Mouse (Mus musculus): ENCODE measurements around the gene Galnt2. TPM values are rescaled to one million over a fixed set of nuclear protein-coding genes. Genes with fewer than 3 reads are reported as not detected.

Galnt2 gene
- polyA plus RNA-seq, 1 experiment from 2014 or later: 93.8 TPM

GRCm38 (mm10) chr8:124286461-124287124 lies 55.4 kb downstream of the Galnt2 start:
- no peaks in the 10 kb centered on the region for H3K27me3 ChIP-seq (replicated peaks)
- no peaks in the 10 kb centered on the region for H3K36me3 ChIP-seq
- no peak overlapping the region for H3K4me3 ChIP-seq
- no peaks in the 10 kb centered on the region for H3K9me3 ChIP-seq
- peak overlapping the region; percentile 67 for H3K27ac ChIP-seq
- no peak overlapping the region for H3K4me2 ChIP-seq (replicated peaks)
- no peak overlapping the region for H3K9ac ChIP-seq
- WGBS: 51% methylated on average over 4 of the region's 4 CpGs
- H3K4me1 ChIP-seq: peaks cover 57% of the 10 kb centered on the region
- peak; percentile 29; the same call in 1 of the 2 replicates for ATAC-seq (ENCODE audit: low FRiP score, low read depth)

- Histone ChIP-seq H3K9ac (no peak overlapping the region), H3K27ac (no peak overlapping the region), H3K4me2 (replicated peaks) (no peak overlapping the region), H3K4me3 (no peak overlapping the region), H3K27me3 (replicated peaks) (no peaks in the 10 kb centered on the region), H3K9me3 (no peaks in the 10 kb centered on the region), H3K4me1 (peaks cover 48% of the 10 kb centered on the region), H3K36me3 (no peaks in the 10 kb centered on the region)
- no peak for ATAC-seq (ENCODE audit: low FRiP score, low read depth)
- 80% methylated on average over 4 of the region's 4 CpGs for WGBS
Measured at GRCm38 (mm10) chr8:124288215-124288864, 57.1 kb downstream of the Galnt2 start.

- no peaks in the 10 kb centered on the region for H3K9me3 ChIP-seq
- no peak overlapping the region for H3K9ac ChIP-seq
- WGBS: 85% methylated on average over 5 of the region's 5 CpGs
- H3K27me3 ChIP-seq (replicated peaks): no peaks in the 10 kb centered on the region
- no peak for ATAC-seq (ENCODE audit: low FRiP score, low read depth)
- H3K4me2 ChIP-seq (replicated peaks): no peak overlapping the region
- peaks cover 49% of the 10 kb centered on the region for H3K4me1 ChIP-seq
- no peak overlapping the region for H3K27ac ChIP-seq
- H3K36me3 ChIP-seq: no peaks in the 10 kb centered on the region
- no peak overlapping the region for H3K4me3 ChIP-seq
Measured at GRCm38 (mm10) chr8:124289481-124290050, 58.4 kb downstream of the Galnt2 start.

GRCm38 (mm10) chr8:124290911-124291691 lies 59.9 kb downstream of the Galnt2 start:
- 95% methylated on average over 9 of the region's 9 CpGs for WGBS
- Histone ChIP-seq H3K4me2 (replicated peaks) (no peak overlapping the region), H3K27me3 (replicated peaks) (no peaks in the 10 kb centered on the region), H3K36me3 (no peaks in the 10 kb centered on the region), H3K9me3 (no peaks in the 10 kb centered on the region), H3K4me3 (no peak overlapping the region), H3K4me1 (peaks cover 40% of the 10 kb centered on the region), H3K9ac (no peak overlapping the region), H3K27ac (no peak overlapping the region)
- no peak for ATAC-seq (ENCODE audit: low FRiP score, low read depth)

GRCm38 (mm10) chr8:124291693-124292092 lies 60.5 kb downstream of the Galnt2 start:
- Histone ChIP-seq H3K9ac (no peak overlapping the region), H3K4me1 (peaks cover 34% of the 10 kb centered on the region), H3K27me3 (replicated peaks) (no peaks in the 10 kb centered on the region), H3K9me3 (no peaks in the 10 kb centered on the region), H3K4me3 (no peak overlapping the region), H3K27ac (no peak overlapping the region), H3K36me3 (no peaks in the 10 kb centered on the region), H3K4me2 (replicated peaks) (no peak overlapping the region)
- WGBS: 91% methylated on average over 5 of the region's 5 CpGs
- no peak for ATAC-seq (ENCODE audit: low FRiP score, low read depth)

GRCm38 (mm10) chr8:124292965-124293364 lies 61.8 kb downstream of the Galnt2 start:
- no peak overlapping the region for H3K27ac ChIP-seq
- no peak for ATAC-seq (ENCODE audit: low FRiP score, low read depth)
- H3K4me2 ChIP-seq (replicated peaks): no peak overlapping the region
- H3K9ac ChIP-seq: no peak overlapping the region
- H3K4me1 ChIP-seq: peaks cover 27% of the 10 kb centered on the region
- no peak overlapping the region for H3K4me3 ChIP-seq
- H3K9me3 ChIP-seq: no peaks in the 10 kb centered on the region
- H3K36me3 ChIP-seq: no peaks in the 10 kb centered on the region; the same call in 1 of the 2 replicates
- H3K27me3 ChIP-seq (replicated peaks): no peaks in the 10 kb centered on the region
- WGBS: 85% methylated on average over 9 of the region's 9 CpGs

GRCm38 (mm10) chr8:124294425-124294824 lies 63.2 kb downstream of the Galnt2 start:
- peaks cover 27% of the 10 kb centered on the region for H3K4me1 ChIP-seq
- no peak overlapping the region for H3K27ac ChIP-seq
- H3K9me3 ChIP-seq: no peaks in the 10 kb centered on the region
- H3K4me3 ChIP-seq: no peak overlapping the region
- 59% methylated on average over 6 of the region's 6 CpGs for whole genome bisulfite sequencing
- H3K36me3 ChIP-seq: no peaks in the 10 kb centered on the region; the same call in 1 of the 2 replicates
- no peaks in the 10 kb centered on the region for H3K27me3 ChIP-seq (replicated peaks)
- ATAC-seq (ENCODE audit: low FRiP score, low read depth): 0 out of 2 replicates have a peak, but pooled peaks have one; percentile 37
- H3K9ac ChIP-seq: no peak overlapping the region
- H3K4me2 ChIP-seq (replicated peaks): no peak overlapping the region

- WGBS: 59% methylated on average over 10 of the region's 10 CpGs
- no peak overlapping the region for H3K9ac ChIP-seq
- H3K4me2 ChIP-seq (replicated peaks): no peak overlapping the region
- H3K27me3 ChIP-seq (replicated peaks): no peaks in the 10 kb centered on the region
- 0 out of 2 replicates have a peak, but pooled peaks have one; percentile 21 for ATAC-seq (ENCODE audit: low FRiP score, low read depth)
- no peaks in the 10 kb centered on the region for H3K9me3 ChIP-seq
- H3K4me1 ChIP-seq: peaks cover 27% of the 10 kb centered on the region
- H3K36me3 ChIP-seq: no peaks in the 10 kb centered on the region; the same call in 1 of the 2 replicates
- H3K27ac ChIP-seq: no peak overlapping the region
- no peak overlapping the region for H3K4me3 ChIP-seq
Measured at GRCm38 (mm10) chr8:124294900-124295299, 63.7 kb downstream of the Galnt2 start.

- no peak for ATAC-seq (ENCODE audit: low FRiP score, low read depth)
- no peak overlapping the region for H3K4me3 ChIP-seq
- no peak overlapping the region for H3K9ac ChIP-seq
- H3K4me1 ChIP-seq: peaks cover 27% of the 10 kb centered on the region
- no peaks in the 10 kb centered on the region for H3K27me3 ChIP-seq (replicated peaks)
- no peaks in the 10 kb centered on the region; the same call in 1 of the 2 replicates for H3K36me3 ChIP-seq
- H3K9me3 ChIP-seq: no peaks in the 10 kb centered on the region
- WGBS: 88% methylated on average over 6 of the region's 6 CpGs
- H3K4me2 ChIP-seq (replicated peaks): no peak overlapping the region
- no peak overlapping the region for H3K27ac ChIP-seq
Measured at GRCm38 (mm10) chr8:124295357-124295756, 64.2 kb downstream of the Galnt2 start.

- no peak for ATAC-seq (ENCODE audit: low FRiP score, low read depth)
- H3K36me3 ChIP-seq: peaks cover 14% of the 10 kb centered on the region
- H3K9me3 ChIP-seq: no peaks in the 10 kb centered on the region
- H3K27ac ChIP-seq: no peak overlapping the region
- peaks cover 12% of the 10 kb centered on the region for H3K4me1 ChIP-seq
- H3K4me2 ChIP-seq (replicated peaks): no peak overlapping the region
- WGBS: 95% methylated on average over 4 of the region's 4 CpGs
- no peaks in the 10 kb centered on the region for H3K27me3 ChIP-seq (replicated peaks)
- H3K9ac ChIP-seq: no peak overlapping the region
- no peak overlapping the region for H3K4me3 ChIP-seq
Measured at GRCm38 (mm10) chr8:124301512-124301911, 70.3 kb downstream of the Galnt2 start.

GRCm38 (mm10) chr8:124301935-124302555 lies 70.9 kb downstream of the Galnt2 start:
- Histone ChIP-seq H3K4me2 (replicated peaks) (no peak overlapping the region), H3K9ac (no peak overlapping the region), H3K4me1 (peaks cover 12% of the 10 kb centered on the region), H3K4me3 (no peak overlapping the region), H3K36me3 (peaks cover 17% of the 10 kb centered on the region), H3K27ac (no peak overlapping the region), H3K9me3 (no peaks in the 10 kb centered on the region), H3K27me3 (replicated peaks) (no peaks in the 10 kb centered on the region)
- no peak for ATAC-seq (ENCODE audit: low FRiP score, low read depth)
- 79% methylated on average over 7 of the region's 7 CpGs for WGBS
